Mouse (Mus musculus): ENCODE data around the gene Akap2. TPM values are rescaled to one million over a fixed set of nuclear protein-coding genes. Genes with fewer than 3 reads are reported as not detected.
A peak's percentile ranks its signal among the peaks of the same experiment; 100 is the strongest.

Gene Akap2
- total RNA-seq, 1 experiment from 2014 or later: 158 TPM

DNA sequence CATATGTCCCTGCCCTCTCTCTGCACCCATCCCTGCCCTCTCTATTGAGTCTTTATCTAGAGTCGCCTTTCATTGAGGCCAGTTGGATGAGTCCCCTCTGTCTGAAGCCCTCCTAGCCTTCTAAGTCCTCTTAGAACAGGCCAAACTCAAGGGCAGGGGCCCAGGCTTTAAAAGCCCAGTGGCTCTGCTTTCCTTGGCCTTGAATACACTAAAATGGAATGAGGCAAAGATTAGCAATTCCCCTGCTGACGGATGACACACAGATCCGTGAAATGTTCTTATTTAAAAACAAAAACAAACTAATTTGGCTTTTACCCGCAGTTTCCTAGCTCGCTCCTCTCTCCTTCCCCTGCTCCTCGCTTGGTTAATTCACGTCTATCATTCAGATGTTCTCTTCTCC lies 45.0 kb downstream of the Akap2 start:
- DNase-seq: no peak

DNA sequence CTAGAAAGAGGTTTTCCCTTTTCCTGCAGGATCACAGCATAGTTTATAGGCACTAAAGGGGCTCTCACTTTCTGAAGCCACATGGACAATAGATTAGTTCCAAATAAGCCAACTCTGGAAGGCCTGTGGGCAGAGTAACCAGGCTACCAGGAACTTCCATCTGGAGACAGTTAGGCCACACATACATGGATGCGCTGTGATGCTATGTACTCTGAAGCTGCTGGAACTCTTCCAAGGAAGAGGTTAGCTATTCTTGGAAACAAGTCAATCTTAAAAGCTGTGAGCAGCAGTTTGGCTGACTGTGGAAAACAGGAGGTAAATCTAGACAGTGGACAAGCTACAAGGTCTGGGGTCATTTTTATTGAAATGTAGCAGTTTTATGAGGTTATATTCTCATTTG lies 46.9 kb downstream of the Akap2 start:
- DNase-seq: no peak

DNA sequence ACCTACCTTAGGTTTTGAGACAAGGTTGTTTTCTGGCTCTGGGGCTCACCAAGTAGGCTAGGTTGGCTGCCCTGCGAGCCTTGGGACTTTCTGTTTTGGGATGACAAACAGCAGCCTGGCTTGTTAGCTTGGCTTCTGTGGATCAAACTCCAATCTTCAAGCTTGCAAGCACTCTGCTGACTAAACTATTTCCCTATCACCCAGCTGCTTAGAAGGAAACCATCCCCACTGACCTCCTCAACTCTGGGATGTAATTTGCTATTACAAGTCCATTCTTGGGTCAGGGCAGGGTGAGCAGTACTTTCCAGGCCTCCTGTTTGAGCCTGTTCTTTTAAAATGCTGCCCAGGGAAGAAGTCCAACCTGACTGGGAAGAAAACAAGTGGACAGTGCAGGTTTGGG lies 47.5 kb downstream of the Akap2 start:
- no peak for DNase-seq

DNA sequence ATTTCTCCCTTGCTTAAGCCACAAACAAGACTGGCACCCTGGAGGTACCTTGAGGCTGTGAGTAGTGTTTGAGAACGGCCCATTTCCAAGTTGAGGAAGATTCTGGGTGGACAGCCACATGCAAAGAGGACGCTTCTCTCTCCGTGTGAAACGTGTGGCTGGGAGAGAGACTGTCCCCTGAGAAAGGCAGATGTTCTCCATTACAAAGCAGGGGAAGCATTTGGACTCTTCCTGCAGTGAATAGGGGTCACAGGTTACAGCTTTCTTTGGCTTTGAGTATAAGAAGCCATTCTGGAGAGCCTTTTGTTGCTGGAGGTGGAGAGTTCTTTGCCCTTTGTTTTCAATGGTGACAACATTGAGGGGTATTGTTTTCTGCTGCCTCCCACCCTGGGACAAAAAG lies 48.3 kb downstream of the Akap2 start:
- DNase-seq: no peak

DNA sequence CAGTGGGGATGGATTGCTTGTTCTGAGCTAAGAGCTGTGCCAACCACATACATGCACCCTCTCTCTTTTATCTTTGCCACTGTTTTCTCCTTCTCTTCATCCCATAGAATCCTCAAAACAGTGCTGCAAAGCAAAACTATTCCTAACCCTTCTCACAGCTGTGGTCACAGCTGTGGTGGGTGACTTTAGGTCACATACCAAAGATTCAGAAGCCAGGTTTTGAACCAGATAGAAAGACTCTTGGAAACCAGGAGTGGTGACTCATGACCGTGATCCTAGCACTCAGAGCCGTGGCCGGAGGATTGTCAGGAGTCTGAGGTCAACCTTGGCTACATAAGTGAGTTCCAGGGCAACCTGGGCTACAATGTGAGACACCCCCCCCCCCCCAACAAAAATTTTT lies 51.5 kb downstream of the Akap2 start:
- DNase-seq: no peak

GRCm38 (mm10) chr4:57770185-57770823 lies 52.8 kb downstream of the Akap2 start:
- no peak for DNase-seq

GRCm38 (mm10) chr4:57771558-57772219 lies 54.2 kb downstream of the Akap2 start:
- DNase-seq: no peak

DNA sequence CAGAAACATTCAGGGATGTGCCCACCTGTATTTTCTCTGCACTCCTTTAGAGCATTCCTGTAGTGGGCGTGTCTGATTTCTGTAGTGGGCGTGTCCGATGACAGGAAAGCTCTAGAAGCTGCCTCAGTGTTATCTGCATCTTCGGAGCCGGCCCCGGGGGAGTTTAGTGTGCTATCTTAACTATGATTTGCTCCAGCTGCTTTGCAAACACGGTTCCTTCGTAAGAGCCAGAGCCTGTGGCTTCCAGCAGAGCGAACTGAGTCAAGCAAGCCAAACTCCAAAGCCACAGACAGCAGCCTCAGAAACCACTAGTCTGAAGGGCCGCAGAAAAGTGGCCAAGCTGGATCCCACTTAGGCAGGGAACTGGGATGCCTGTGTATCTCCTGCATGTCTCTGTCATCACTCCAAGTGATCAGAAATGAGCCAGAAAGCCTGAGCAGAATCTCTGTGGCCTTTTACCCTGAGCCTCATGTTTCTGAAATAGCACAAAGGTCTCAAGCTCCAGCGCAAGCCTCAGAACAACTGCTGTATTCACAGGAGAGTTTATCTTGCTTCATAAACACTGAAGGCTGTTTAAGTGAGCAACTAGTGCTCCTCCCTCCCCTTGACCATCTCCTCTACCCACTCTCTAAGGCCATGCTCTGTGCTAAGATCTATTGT lies 55.5 kb downstream of the Akap2 start:
- no peak for DNase-seq

GRCm38 (mm10) chr4:57774517-57774916 lies 57.1 kb downstream of the Akap2 start:
- DNase-seq: no peak

GRCm38 (mm10) chr4:57775582-57775981 lies 58.1 kb downstream of the Akap2 start:
- DNase-seq: no peak

DNA sequence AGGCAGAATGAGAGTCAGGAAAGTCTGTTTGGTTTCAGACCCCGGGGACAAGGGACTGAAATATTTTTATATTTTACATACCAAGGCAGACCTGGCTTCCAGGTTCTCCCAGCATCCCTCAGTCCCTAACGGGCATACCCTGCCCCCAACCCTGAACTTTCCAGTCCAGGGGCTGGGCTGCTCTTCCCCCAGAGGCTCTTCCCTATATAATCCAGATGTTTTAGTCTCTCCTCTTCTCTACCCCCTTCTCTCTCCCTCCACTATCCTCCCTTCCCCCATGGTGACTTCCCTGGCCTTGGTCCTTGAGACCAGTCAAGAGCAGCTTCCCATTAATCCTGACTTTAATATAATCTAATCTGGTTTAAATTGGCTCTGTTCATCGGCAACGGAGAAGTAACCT lies 62.9 kb downstream of the Akap2 start:
- DNase-seq: no peak

- DNase-seq: no peak
Observed at GRCm38 (mm10) chr4:57780833-57781641, 63.6 kb downstream of the Akap2 start.

- peak; percentile 86 for DNase-seq
Observed at GRCm38 (mm10) chr4:57781994-57782393, 64.5 kb downstream of the Akap2 start.

GRCm38 (mm10) chr4:57782549-57783390 lies 65.3 kb downstream of the Akap2 start:
- DNase-seq: no peak

DNA sequence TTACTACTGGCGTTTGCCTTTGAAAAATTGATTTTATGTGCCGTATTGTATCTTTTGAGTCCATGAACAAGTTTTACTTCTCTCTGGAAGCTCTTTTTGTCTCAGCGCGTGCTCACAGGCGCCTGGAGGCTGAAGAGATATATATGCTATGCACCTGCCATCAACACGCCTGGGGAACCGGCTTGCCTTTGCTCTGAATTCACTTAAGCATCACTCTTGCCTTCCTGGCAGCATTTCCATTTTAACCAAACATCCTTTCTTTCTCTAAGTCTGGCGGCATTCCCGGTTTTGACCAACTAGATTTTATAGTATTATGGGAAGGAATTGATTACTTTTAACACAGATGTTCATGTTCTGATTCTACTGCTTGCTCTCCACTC lies 65.9 kb downstream of the Akap2 start:
- no peak for DNase-seq

DNA sequence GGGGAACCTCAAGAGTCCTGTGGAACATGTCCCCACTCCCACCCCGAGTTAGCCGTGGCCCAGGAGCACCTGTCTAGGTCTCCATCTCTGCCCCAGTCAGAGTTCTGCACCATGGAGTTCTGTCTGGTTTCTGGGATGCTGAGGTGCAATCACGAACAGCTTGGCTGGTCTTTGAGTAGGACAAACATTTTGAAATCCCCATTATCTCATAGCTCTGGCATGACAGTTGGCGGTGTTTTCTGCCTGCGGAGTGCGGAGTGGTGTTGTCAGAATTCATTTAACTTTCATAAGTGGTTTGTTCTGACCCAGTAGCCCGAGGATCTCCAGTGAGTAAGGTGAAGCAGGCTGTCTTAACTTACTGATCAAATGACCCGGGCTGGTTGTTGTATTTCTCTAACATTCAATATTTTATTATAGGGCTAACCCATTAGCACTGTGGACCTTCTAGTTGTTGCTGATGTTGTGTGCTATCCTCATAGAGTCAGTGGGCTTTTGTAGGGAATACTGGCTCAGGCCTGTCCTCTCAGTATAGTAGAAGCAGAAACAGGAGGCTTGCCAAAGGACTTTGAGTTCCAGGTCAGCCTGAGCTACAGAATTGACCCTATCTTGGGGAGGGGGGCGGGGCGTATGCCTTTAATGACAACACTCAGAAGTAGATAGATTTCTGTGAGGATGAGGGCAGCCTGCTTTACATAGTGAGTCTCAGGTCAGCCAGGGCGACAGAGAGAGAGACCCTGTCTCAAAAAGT lies 66.6 kb downstream of the Akap2 start:
- DNase-seq: no peak

DNA sequence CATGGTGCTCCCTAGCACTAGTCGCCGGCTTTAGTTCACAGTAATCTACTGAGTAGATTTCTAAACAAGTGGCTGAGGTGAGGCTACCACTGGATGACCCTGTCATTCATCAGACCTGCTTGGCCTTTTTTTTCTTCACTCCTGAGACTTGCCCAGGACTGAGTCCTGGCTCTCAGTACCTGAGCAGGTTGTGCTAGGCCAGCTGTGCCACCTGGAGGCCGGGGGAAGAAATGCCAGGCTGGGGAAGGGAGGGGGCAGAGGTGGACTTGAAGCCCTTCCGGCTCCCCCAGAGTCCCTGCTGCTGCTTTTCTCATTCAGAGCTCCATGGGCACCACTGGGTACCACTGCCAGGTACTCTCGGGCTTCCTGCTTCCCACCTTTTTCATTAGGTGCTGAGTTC lies 71.3 kb downstream of the Akap2 start:
- DNase-seq: no peak

DNA sequence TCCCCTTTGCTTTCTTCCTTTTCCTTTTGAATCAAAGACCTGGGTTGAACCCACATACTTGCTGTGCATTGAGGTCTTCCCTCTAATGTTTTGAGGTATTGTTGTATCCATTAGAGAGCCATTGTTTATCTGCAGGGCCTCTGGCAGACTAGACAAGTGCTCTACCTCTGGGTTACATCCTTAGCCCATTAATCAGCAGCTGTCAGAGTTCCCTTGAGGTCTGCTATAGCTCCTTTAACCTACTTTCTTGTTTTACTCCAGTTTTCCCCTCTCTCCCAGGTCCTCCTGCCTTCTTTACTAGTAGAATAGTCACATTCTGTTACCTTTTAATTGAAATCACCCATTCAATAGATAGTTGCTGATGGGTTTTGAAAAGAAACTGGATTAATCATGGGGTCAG lies 71.7 kb downstream of the Akap2 start:
- no peak for DNase-seq

- no peak for DNase-seq
Observed at GRCm38 (mm10) chr4:57793989-57794388, 76.5 kb downstream of the Akap2 start.

GRCm38 (mm10) chr4:57794547-57794946 lies 77.1 kb downstream of the Akap2 start:
- DNase-seq: no peak

All from adrenal gland, postnatal 25 days (tissue).